Mouse (Mus musculus) frontal cortex, postnatal 14 days (tissue): ENCODE results near the gene Siah1b.
A peak's percentile ranks its signal among the peaks of the same experiment; 100 is the strongest.

Experiments used
- DNase-seq, 2 experiments: peaks; one replicate each; pipeline ENCODE4 v3.0.0; 2022; ENCODE audit warnings: low spot score in 2 of 2

The Siah1b gene

DNA sequence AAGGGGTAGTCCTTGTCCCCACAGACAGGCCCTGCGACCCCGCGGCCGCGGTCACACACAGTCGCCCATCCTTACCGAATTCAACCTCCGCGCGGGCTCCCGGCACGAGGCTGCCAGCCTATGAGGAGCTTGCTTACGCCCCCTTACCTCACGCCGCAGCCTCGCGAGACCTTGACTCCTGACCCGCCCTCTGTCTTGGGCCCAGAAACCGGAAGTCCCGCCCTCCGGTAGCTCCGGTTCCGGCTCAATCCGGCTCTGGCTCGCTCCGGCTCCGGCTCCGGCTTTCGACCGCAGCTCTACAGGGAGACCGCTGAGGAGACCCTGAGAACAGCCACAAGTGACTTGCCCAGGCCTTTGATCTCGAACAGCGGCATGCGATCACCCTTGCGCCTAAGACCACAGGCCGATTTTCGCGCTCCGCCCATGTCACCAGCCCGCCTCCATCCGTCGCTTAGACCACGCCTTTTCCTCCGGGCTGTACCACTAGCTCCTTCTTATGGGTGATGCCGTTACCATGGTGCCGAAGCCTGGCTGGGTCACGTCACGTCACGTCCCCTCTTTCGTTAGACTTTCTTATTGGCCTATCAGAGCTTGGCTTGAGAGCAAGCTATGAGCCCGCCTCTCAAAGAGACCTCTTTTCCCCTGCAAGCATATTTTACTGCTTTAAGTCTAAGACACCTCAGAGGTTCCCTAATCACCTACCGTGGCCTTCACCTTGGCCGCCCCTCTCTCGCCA lies at the start of gene Siah1b:
Gene Siah1b (minus strand): TSS at position 454 of the 736 bp plus-strand sequence.
- peak; percentile 82 to 91 for DNase-seq

DNA sequence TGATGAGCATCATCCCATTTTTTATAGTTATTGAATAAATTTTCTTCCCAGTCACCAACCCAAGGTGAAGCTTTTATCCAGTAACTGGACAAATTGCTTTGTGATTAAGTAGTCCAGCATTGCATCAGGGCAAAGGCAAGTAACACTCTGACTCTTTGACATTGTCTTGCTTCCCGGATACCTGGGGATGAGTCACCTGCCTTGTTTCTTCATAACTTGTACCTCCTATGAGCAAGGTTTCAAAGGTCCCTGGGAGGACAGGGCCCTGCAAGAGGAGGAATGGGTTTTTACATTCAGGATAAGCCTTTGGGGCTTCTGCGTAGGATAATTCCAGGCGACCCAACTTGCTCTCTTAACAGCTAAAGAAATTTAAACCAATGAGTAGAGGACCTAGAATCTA lies 47.6 kb upstream of the Siah1b start:
- no peak for DNase-seq

GRCm38 (mm10) chrX:164113744-164114143 lies 37.5 kb upstream of the Siah1b start:
- DNase-seq = no peak

DNA sequence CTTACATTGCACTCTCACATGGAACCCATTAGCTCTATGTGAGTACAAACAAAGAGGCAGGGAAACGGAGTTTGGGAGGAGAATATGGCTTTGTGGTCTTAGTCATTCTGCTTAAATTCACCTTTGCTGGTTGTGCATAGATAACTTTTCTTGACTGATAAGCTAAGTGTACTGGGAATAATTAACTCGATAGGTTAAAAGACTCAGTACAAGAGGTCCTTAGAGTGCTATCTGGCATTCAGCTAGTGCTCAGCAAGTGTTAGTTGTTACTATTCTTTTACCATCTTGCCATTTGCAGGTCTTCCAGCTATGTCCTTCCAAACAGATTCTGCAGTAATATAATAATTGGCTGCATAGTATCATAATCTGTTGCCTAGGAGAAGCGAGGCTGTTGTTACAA lies 34.9 kb upstream of the Siah1b start:
- no peak for DNase-seq

GRCm38 (mm10) chrX:164102656-164103055 lies 26.4 kb upstream of the Siah1b start:
- DNase-seq = no peak

DNA sequence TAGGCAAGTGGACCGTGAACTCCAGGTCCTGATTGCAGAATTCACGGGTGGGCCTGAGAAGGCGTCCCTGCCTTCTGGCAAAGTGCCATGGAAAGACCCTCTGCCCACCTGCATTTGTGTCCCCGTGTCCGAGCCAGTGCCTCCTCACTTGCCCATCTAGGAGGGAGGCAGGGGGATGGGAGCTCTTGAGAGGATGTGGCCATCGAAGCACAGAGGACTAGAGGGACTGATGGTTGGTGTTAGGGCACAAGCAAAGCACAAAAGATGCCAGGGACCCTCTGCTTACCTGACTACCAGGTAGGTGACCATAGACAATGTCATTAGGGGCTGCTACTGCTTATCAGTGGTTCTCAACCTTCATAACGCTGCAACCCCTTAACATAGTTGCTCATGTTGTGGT lies 25.9 kb upstream of the Siah1b start:
- no peak for DNase-seq

GRCm38 (mm10) chrX:164101483-164101882 lies 25.2 kb upstream of the Siah1b start:
- no peak for DNase-seq

DNA sequence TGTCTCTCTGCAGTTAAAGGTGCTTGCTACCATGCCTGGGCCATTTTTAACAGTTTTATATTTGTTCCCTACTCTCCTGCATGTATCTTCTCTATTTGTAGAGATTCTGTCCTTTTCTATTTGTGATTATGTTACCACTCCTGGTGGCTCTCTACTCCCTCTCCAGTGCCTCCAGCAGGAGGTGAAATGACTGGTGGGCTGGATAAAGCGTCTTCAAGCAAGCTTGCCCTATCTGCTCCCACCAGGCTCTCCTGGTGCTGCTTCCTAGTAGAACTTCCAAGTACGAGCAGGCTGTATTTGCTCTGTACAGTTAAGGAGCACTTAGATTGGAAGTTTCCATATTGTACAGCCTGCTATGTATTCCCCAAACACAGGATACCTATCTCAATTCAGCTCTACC lies 19.5 kb upstream of the Siah1b start:
- DNase-seq = no peak

- DNase-seq = no peak
These were observed 17.1 kb upstream of the Siah1b start for GRCm38 (mm10) chrX:164093435-164093834.

DNA sequence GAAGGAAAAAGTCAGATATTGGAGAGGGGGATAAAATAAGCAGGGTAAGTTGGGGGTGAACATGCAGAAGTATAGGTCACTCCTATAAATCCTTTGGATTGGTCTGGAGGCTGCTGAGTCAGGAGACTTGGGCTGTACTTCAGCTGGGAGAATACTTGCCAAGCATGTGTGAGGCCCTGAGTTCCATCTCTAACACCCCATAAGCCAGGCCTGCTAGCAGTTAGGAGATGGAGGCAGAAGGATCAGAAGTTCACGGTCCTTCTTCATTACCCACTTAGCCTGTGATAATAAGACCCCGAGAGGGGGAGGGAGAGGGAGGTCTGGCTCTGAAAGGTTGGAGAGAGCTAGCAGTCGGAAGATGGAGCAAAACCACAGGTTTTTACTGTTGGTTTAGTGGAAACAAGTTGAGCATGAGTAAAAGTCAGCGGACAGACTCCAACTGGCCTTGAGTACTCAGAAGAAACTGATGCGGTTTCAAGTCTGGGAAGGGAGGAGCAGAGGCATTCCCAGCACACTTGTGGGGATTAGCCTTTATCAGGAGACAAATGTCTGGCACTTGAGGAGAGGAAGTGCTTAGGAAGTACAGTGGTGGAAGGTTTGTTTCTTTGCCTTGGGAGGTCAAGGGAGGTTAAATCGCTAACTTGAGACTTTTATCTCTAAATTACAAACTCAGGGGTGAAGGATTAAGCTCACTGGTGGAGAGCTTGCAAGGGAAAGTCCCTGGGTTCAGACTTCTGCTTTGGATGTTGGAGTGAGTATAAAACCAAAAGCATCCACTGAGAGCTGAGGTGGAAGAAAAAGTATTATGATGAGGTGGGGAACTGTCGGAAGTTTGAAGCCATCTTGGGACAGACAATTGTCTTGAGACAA lies 16.2 kb upstream of the Siah1b start:
- no peak for DNase-seq

DNA sequence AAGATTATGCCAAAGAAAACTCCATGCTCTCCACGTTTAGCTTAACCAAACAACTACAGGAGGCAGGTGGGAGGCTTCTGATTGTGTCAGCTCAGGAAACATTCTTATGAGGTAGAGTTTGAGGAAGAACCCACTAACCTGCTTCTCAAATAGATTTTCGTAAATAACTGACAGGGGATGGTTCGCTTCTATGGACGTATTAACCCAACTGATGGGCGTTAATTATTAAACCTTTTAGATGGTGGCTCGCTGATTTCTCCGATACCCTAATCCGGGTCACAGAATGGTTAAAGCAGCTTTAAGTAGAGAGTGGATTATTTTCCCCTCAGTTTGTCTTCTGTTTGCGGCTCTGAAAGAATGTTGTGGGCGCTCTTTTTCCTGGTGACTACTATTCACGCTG lies 13.6 kb upstream of the Siah1b start:
- no peak for DNase-seq

DNA sequence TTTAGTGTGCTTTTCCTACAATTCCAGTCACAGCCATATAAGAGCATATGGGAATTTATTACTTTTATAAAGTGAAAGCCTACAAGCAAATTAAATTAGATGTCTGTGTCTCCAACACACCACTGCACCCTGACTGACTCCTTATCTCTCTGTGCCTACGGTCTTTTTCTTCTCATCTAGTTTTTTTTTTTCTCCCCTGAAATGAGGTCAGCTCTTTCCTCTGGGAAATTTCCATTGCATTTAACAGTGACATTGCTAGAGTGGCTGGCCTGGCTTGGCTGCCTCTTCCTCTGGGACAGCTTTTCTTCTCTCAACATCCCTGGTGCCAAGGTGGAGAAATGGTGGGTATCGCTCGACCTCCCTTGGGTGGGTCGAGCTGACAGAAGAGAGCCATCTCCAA lies 12.3 kb upstream of the Siah1b start, which contains the start of gene Cltrn:
Gene Cltrn (plus strand): TSS at position 249 of the 400 bp plus-strand sequence.
- no peak for DNase-seq

DNA sequence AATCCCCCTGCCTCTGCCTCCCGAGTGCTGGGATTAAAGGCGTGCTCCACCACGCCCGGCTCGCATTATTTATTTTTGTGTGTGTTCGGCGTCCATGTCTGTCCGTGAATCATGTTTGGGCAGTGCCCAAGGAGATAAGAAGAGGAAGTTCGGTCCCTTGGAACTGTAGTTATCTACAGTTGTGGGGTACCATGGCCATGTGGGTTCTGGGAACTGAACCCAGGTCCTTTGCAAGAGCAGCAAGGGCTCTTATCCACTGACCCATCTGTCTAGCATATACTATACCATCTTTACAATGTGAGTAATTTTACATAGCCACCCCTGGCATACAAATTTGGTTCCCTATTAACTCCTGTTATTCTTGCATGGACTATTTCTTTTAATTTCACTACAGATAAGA lies 5.7 kb upstream of the Siah1b start:
- DNase-seq = no peak

- DNase-seq = no peak
These were observed 7.3 kb downstream of the Siah1b start for GRCm38 (mm10) chrX:164068968-164069367.

- DNase-seq = peak in 1 of 2 experiments; percentile 51
These were observed 10.1 kb downstream of the Siah1b start for GRCm38 (mm10) chrX:164066185-164066584.

GRCm38 (mm10) chrX:164059070-164059469 lies 17.2 kb downstream of the Siah1b start:
- DNase-seq = no peak

- no peak for DNase-seq
These were observed 17.8 kb downstream of the Siah1b start for GRCm38 (mm10) chrX:164058523-164058922.

DNA sequence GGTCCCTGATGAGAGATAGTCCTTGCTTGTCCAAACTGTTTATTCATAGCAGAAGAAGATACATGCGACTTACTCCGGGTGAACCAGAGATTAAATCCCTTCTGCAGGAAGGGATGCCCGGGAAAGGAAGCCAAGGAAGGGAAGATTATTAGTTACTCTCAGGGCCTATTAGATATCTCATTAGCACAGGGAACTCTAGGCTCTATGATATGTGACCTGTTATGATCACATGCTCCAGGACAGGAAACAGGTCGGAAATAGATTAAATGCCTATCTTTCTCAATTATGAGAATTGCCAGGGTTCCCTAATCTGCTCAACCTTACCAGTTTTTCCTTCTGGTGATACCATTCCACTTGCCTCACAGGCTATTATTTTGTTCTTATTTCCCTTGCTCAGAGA lies 20.6 kb downstream of the Siah1b start:
- no peak for DNase-seq

DNA sequence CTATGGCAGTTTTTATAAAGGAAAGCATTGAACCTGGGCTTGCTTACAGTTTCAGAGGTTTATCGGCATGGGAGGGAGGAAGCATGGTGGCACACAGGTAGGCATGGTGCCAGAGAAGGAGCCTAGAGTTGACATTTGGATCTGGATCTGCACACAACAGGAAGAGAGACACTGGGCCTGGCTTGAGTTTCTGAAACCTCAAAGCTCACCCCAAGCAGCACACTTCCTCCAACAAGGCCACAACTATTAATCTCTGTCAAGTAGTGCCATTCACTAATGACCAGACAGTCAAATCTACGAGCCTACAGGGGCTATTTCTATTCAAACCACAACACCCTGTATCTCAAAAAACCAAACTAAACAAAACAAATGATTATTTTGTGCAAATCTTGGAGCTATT lies 29.6 kb downstream of the Siah1b start:
- no peak for DNase-seq

- peak in 1 of 2 experiments; percentile 7 for DNase-seq
These were observed 34.2 kb downstream of the Siah1b start for GRCm38 (mm10) chrX:164042069-164042468.

DNA sequence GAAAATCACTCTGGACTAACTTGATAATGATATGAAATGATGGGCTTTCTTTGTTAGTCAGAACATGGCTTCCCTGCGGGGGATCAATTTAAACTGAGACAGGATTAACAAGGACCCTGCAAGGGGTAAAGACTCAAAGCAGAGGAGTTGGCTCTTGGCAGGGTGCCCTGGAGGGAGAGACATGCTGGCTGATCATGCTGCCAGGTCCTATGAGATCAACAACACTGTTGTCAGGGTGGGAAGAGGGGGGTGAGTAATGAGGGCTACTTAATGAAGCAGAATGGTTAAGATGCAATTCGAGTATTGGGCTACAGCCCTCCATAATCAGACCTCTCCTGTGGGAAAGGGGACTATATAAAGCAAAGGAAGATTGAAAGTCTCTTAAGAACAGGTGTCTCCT lies 37.4 kb downstream of the Siah1b start:
- no peak for DNase-seq

DNA sequence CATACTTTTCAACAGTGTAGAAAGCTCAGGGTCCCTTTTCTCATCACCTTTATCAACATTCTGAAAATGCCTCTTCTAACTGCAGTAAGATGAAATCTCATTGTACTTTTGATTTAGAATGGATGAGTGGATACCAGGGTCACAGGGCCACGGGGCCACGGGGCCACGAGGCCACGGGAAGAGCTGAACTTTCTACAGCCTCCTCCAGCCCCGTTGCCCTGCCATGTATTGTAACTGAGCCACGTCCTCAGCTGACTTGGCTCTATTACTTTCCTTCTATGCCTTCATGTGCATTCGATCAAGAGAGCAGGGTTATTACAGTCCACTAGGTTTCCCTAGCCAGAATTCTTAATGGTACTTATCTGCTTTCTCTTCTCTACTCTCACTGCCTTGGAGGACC lies 40.4 kb downstream of the Siah1b start:
- DNase-seq = no peak

DNA sequence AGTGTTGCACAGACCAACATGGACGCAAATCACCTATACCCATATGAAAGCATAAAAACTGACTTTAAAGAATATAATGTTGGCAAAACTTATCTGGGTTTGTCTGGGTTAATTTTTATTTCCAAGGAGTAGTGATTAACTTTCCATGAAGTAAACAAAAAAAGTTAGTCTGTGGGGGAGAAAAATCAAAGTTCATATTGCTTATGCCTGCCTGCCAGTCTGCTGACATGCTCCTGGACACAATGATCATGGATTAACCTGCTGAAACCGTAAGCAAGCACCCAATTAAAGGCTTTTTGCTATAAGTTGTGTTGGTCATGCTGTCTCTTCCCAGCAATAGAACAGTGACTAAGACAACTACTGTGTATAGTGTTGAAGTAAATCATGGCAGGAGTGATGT lies 40.9 kb downstream of the Siah1b start:
- no peak for DNase-seq
